Mouse (Mus musculus) liver, postnatal 0 days (tissue): ENCODE data around the gene Elovl5. TPM values are rescaled to one million over a fixed set of nuclear protein-coding genes. Genes with fewer than 3 reads are reported as not detected.

Experiments
- ATAC-seq: fragments of 200-750 bp; cut with Nextera tagmentation; 2 replicates; pipeline ENCODE4 v1.8.0; 2017; ENCODE audit warnings: mild to moderate bottlenecking, moderate library complexity
- DNase-seq: peaks from one replicate; pipeline ENCODE4 v3.0.0-alpha.2; 2016
- H3K27ac ChIP-seq: fragments of 300-500 bp; sonication (generic); 2 replicates; pipeline ENCODE4 v1.5.1; 2014; ENCODE audit warnings: antibody characterized with exemption, moderate library complexity, mild to moderate bottlenecking, low read depth
- H3K27me3 ChIP-seq: fragments of 300-500 bp; sonication (generic); 2 replicates; pipeline ENCODE4 v1.6.1; 2014; ENCODE audit warnings: low read length, control low read depth, mixed read lengths; ENCODE audit not compliant: insufficient read depth
- H3K36me3 ChIP-seq: fragments of 300-500 bp; sonication (generic); replicated peaks from 2 replicates; pipeline ENCODE4 v1.6.1; 2014; ENCODE audit warnings: mild to moderate bottlenecking, control low read depth, low read length, moderate library complexity, mixed read lengths; ENCODE audit not compliant: insufficient read depth
- H3K4me1 ChIP-seq: fragments of 300-500 bp; sonication (generic); 2 replicates; pipeline ENCODE4 v1.6.1; 2014; ENCODE audit warnings: antibody characterized with exemption, mild to moderate bottlenecking, control low read depth; ENCODE audit not compliant: insufficient read depth
- H3K4me2 ChIP-seq: fragments of 300-500 bp; sonication (generic); 2 replicates; pipeline ENCODE4 v1.6.1; 2014; ENCODE audit warnings: low read depth, mild to moderate bottlenecking, low read length, moderate library complexity, mixed read lengths
- H3K4me3 ChIP-seq: fragments of 300-500 bp; sonication (generic); 2 replicates; pipeline ENCODE4 v1.5.1; 2014; ENCODE audit warnings: low read depth, low read length
- H3K9ac ChIP-seq: fragments of 300-500 bp; sonication (generic); replicated peaks from 2 replicates; pipeline ENCODE4 v1.6.1; 2014; ENCODE audit warnings: mild to moderate bottlenecking, moderate library complexity
- H3K9me3 ChIP-seq: fragments of 300-500 bp; sonication (generic); 2 replicates; pipeline ENCODE4 v1.6.1; 2016; ENCODE audit warnings: mild to moderate bottlenecking, control low read depth, low read length, mixed read lengths
- CTCF ChIP-seq: sonication (generic); IDR thresholded peaks from 2 replicates; pipeline ENCODE4 v1.5.1; 2016; ENCODE audit warnings: antibody characterized with exemption, low read depth
- EP300 ChIP-seq: IDR thresholded peaks from 2 replicates; pipeline ENCODE4 v1.6.1; 2016; ENCODE audit warnings: antibody characterized with exemption, low read depth, mild to moderate bottlenecking
- WGBS: fragments of 180-500 bp; shearing (Covaris S2); extraction: QIAGEN DNeasy Blood & Tissue Kit; methylation state at CpG from one replicate; pipeline ENCODE4 v1.1.7; 2014; ENCODE audit not compliant: insufficient replicate concordance; 5-methylcytosine and 5-hydroxymethylcytosine counted together
- polyA plus RNA-seq: library from polyadenylated mRNA; unstranded; fragments of >200 nt; fragmentation: Nextera tagmentation; extraction: Ambion mirVana; gene quantifications from 2 replicates; pipeline ENCODE4 v1.2.1, GENCODE M21; 2015

The Elovl5 gene
- polyA plus RNA-seq, 1 experiment from 2014 or later = 107 TPM

GRCm38 (mm10) chr9:77931740-77932139 is 14.6 kb downstream of the Elovl5 start:
- no peak for TF ChIP-seq EP300
- H3K27me3 ChIP-seq = no peaks in the 10 kb centered on the region
- no peak overlapping the region for H3K4me3 ChIP-seq
- no peak overlapping the region for H3K9ac ChIP-seq
- ATAC-seq (no peak), DNase-seq (no peak)
- H3K36me3 ChIP-seq = no peaks in the 10 kb centered on the region
- H3K9me3 ChIP-seq = no peaks in the 10 kb centered on the region
- 75% methylated on average over 5 of the region's 5 CpGs for WGBS
- H3K27ac ChIP-seq = no peak overlapping the region
- H3K4me1 ChIP-seq = peaks cover 23% of the 10 kb centered on the region
- no peak overlapping the region for H3K4me2 ChIP-seq

- H3K9me3 ChIP-seq = no peaks in the 10 kb centered on the region
- H3K27ac ChIP-seq = peak overlapping the region; percentile 40; the same call in 1 of the 2 replicates
- 57% methylated on average over 10 of the region's 10 CpGs for whole genome bisulfite sequencing
- TF ChIP-seq EP300 (no peak), CTCF (no peak)
- no peak overlapping the region for H3K4me3 ChIP-seq
- no peaks in the 10 kb centered on the region for H3K36me3 ChIP-seq
- H3K27me3 ChIP-seq = no peaks in the 10 kb centered on the region
- peaks cover 24% of the 10 kb centered on the region for H3K4me1 ChIP-seq
- ATAC-seq = no peak
- DNase-seq = no peak
- H3K9ac ChIP-seq = no peak overlapping the region
- H3K4me2 ChIP-seq = no peak overlapping the region
Observed at GRCm38 (mm10) chr9:77935818-77936611, 18.9 kb downstream of the Elovl5 start.

DNA sequence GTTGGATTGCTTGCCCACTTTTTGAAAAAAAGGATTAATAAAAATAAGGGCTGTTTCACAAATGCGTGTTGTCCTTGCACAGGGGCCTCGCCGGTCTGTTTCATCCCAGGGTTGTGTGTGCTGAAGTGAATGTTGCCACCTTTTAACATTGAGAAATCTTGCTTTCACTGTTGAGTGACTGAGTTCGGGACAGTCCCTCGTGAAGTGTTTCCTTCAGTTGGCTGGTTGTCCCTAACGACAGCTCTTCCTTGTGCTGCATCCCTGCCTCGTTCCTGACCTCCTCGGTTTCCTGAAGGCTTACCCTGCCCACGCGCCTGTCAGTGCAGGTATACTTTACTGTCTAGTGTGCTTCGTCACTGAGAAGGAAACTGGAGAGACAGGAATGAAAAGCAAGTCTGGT is 20.7 kb downstream of the Elovl5 start:
- no peak for ATAC-seq
- peaks cover 34% of the 10 kb centered on the region for H3K4me1 ChIP-seq
- H3K27ac ChIP-seq = no peak overlapping the region
- DNase-seq = no peak
- WGBS = 72% methylated on average over 11 of the region's 11 CpGs
- no peak overlapping the region for H3K9ac ChIP-seq
- H3K4me2 ChIP-seq = no peak overlapping the region
- no peaks in the 10 kb centered on the region for H3K9me3 ChIP-seq
- H3K27me3 ChIP-seq = no peaks in the 10 kb centered on the region
- H3K4me3 ChIP-seq = no peak overlapping the region
- H3K36me3 ChIP-seq = no peaks in the 10 kb centered on the region
- TF ChIP-seq CTCF (no peak), EP300 (no peak)

DNA sequence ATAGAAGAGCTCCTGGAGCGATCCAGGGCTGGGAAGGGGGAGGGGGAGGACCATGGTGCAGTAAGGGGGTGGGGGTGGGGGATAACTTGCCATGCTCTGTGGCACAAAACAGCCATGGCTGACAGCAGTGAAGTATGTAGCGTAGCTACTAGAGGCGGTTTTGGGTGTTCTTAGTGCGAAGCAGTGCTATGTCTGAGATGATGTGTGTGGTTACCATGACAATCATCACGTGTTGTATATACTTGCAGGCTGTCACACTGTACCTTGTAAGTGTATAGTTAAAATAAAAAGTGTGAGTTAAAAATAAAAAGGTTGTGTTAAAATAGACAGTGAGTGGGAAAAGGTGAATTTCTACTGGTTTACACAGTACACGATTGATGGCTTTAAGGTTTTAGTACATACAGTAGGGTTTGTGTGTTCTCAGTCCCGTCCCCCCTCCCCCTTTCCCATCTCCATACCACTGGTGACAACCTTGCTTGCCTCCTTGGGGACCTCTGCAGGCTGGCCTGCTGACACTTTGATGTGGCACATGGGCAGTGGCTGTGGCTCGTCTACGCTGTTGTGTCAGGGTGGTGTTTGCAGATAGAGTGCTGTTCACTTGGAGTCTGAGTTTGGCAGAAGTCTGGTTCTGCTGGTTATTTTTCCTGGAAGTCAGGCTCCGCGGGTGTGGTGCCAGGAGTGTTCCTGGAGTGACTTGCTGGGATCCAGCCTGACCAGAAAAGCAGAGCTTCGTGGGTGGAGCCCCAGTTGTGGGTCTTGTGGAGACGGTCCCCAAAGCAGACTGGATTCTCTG is 21.8 kb downstream of the Elovl5 start:
- no peak for ATAC-seq
- Histone ChIP-seq H3K27me3 (no peaks in the 10 kb centered on the region), H3K4me2 (no peak overlapping the region; the same call in 1 of the 2 replicates), H3K4me3 (no peak overlapping the region), H3K9me3 (no peaks in the 10 kb centered on the region), H3K27ac (peak overlapping the region; percentile 44; the same call in 1 of the 2 replicates), H3K9ac (no peak overlapping the region), H3K36me3 (no peaks in the 10 kb centered on the region), H3K4me1 (peaks cover 42% of the 10 kb centered on the region)
- DNase-seq = no peak
- 60% methylated on average over 13 of the region's 13 CpGs for WGBS
- no peak for TF ChIP-seq CTCF
- no peak for TF ChIP-seq EP300

DNA sequence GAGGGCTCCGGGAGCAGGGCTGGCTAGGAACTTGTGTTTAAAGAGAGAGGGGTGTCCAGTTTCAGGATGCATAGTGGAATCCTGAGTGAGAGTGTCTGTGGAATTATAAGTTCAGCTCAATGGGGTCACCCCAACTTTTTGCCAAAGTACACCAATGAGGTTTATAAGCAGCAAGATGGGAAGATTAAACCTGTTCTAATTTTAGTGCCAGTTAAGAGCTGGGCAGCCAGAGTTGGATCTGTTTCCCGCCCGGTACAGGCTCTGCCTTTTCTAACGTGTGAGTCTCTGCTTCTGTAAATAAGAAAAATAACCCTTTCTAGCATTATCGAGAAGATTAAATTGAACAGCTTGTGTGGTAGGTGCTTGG is 22.4 kb downstream of the Elovl5 start:
- peak overlapping the region; percentile 44; the same call in 1 of the 2 replicates for H3K27ac ChIP-seq

GRCm38 (mm10) chr9:77941058-77941457 is 23.9 kb downstream of the Elovl5 start:
- ATAC-seq (no peak), DNase-seq (no peak)
- Histone ChIP-seq H3K36me3 (no peaks in the 10 kb centered on the region), H3K4me2 (no peak overlapping the region), H3K27ac (no peak overlapping the region), H3K27me3 (no peaks in the 10 kb centered on the region), H3K9ac (no peak overlapping the region), H3K9me3 (no peaks in the 10 kb centered on the region), H3K4me3 (no peak overlapping the region), H3K4me1 (peaks cover 49% of the 10 kb centered on the region)
- TF ChIP-seq EP300 = no peak
- WGBS = 32% methylated on average over 6 of the region's 6 CpGs

More for the DNA sequence above, 22.4 kb downstream of the Elovl5 start:
- Histone ChIP-seq H3K9me3 (no peaks in the 10 kb centered on the region), H3K27me3 (no peaks in the 10 kb centered on the region), H3K4me3 (no peak overlapping the region), H3K9ac (no peak overlapping the region), H3K4me2 (no peak overlapping the region; the same call in 1 of the 2 replicates), H3K4me1 (peaks cover 47% of the 10 kb centered on the region), H3K36me3 (no peaks in the 10 kb centered on the region)
- WGBS = 70% methylated on average over 5 of the region's 5 CpGs
- TF ChIP-seq CTCF = no peak
- ATAC-seq = no peak
- no peak for DNase-seq
